Mouse (Mus musculus) stomach, embryonic 14.5 days (tissue): ENCODE results near the gene Inpp4b. TPM values are rescaled to one million over a fixed set of nuclear protein-coding genes. Genes with fewer than 3 reads are reported as not detected.

ENCODE experiments used
- ATAC-seq: fragments of 200-750 bp; cut with Nextera tagmentation; 2 replicates; pipeline ENCODE4 v1.8.0; 2017; ENCODE audit warnings: low read depth, moderate TSS enrichment; ENCODE audit not compliant: insufficient number of reproducible peaks, insufficient read depth, low FRiP score
- H3K27ac ChIP-seq: fragments of 300-500 bp; sonication (generic); 2 replicates; pipeline ENCODE4 v1.5.1; 2014; ENCODE audit warnings: mild to moderate bottlenecking, low read length, moderate library complexity, mixed read lengths
- H3K27me3 ChIP-seq: fragments of 300-500 bp; sonication (generic); 2 replicates; pipeline ENCODE4 v1.6.1; 2014; ENCODE audit warnings: low read length, control low read depth, mixed read lengths; ENCODE audit not compliant: control insufficient read depth, insufficient read depth
- H3K36me3 ChIP-seq: fragments of 300-500 bp; sonication (generic); 2 replicates; pipeline ENCODE4 v1.6.1; 2014; ENCODE audit warnings: mild to moderate bottlenecking, control low read depth, low read length, moderate library complexity, mixed read lengths; ENCODE audit not compliant: control insufficient read depth, insufficient read depth
- H3K4me1 ChIP-seq: fragments of 300-500 bp; sonication (generic); 2 replicates; pipeline ENCODE4 v1.6.1; 2014; ENCODE audit warnings: low read length, control low read depth, mixed read lengths; ENCODE audit not compliant: control insufficient read depth, insufficient read depth
- H3K4me2 ChIP-seq: fragments of 300-500 bp; sonication (generic); replicated peaks from 2 replicates; pipeline ENCODE4 v1.6.1; 2014; ENCODE audit warnings: low read depth, low read length, control low read depth
- H3K4me3 ChIP-seq: fragments of 300-500 bp; sonication (generic); 2 replicates; pipeline ENCODE4 v1.5.1; 2014; ENCODE audit warnings: low read depth, low read length, control low read depth
- H3K9ac ChIP-seq: fragments of 300-500 bp; sonication (generic); replicated peaks from 2 replicates; pipeline ENCODE4 v1.6.1; 2014; ENCODE audit warnings: low read depth, mild to moderate bottlenecking, control low read depth, low read length, moderate library complexity, mixed read lengths
- H3K9me3 ChIP-seq: fragments of 300-500 bp; sonication (generic); 2 replicates; pipeline ENCODE4 v1.6.1; 2016; ENCODE audit warnings: low read depth, low read length, control low read depth; ENCODE audit not compliant: control insufficient read depth
- WGBS: fragments of 180-500 bp; shearing (Covaris S2); extraction: QIAGEN DNeasy Blood & Tissue Kit; methylation state at CpG from one replicate; pipeline ENCODE4 v1.1.7; 2014; 5-methylcytosine and 5-hydroxymethylcytosine counted together
- polyA plus RNA-seq: library from polyadenylated mRNA; unstranded; fragments of >200 nt; fragmentation: Nextera tagmentation; extraction: Ambion mirVana; gene quantifications from 2 replicates; pipeline ENCODE4 v1.2.1, GENCODE M21; 2014

Inpp4b gene
- polyA plus RNA-seq, 1 experiment from 2014 or later, result 5.2 TPM

DNA sequence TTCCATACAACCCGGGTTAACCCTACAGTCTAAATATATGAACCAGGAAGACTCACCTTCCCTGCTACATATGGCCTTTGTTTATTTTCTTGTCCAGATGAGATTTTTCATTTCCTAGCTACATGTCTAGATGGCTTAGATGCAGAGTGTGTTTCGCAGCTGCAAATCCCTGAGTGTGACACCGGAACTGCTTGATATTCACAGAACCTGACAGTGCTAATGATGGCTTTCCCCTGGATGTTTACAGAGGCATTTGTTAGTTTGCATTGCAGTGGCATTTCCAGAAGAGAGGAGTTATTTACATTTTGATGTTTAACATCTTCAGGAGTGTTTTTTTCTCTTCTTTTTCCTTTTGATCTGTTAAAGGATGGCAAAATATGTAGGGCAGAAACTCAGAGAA, 537.7 kb downstream of the Inpp4b start:
- Histone ChIP-seq H3K9ac (no peak overlapping the region), H3K4me3 (no peak overlapping the region), H3K27ac (no peak overlapping the region), H3K27me3 (no peaks in the 10 kb centered on the region), H3K36me3 (no peaks in the 10 kb centered on the region), H3K9me3 (no peaks in the 10 kb centered on the region), H3K4me2 (no peak overlapping the region), H3K4me1 (no peaks in the 10 kb centered on the region)
- 32% methylated on average over 3 of the region's 3 CpGs for WGBS
- no peak for ATAC-seq

DNA sequence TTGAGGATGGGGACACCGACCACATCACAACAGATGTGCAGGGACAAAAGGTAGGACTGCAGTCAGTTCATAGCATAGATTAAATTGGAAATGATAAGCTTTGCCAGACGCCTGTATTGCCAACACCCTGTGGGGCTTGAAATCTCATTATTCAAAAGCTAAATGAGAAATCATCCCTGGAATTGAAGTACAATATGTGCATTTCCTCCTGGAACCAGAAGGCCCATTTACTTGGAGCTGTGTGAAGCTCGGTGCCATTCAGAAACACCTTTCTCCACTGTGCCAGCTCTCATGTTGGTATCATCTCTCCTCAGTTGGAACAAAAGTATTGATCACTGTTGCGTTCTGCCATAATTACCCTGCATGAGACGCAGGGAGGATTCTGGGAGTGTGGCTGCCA, 541.8 kb downstream of the Inpp4b start:
- H3K4me1 ChIP-seq, result no peaks in the 10 kb centered on the region
- no peaks in the 10 kb centered on the region for H3K36me3 ChIP-seq
- no peak overlapping the region for H3K27ac ChIP-seq
- no peaks in the 10 kb centered on the region for H3K27me3 ChIP-seq
- no peak overlapping the region for H3K9ac ChIP-seq
- H3K9me3 ChIP-seq, result no peaks in the 10 kb centered on the region
- WGBS, result 82% methylated on average over 5 of the region's 5 CpGs
- no peak overlapping the region for H3K4me2 ChIP-seq
- no peak overlapping the region for H3K4me3 ChIP-seq
- no peak for ATAC-seq

DNA sequence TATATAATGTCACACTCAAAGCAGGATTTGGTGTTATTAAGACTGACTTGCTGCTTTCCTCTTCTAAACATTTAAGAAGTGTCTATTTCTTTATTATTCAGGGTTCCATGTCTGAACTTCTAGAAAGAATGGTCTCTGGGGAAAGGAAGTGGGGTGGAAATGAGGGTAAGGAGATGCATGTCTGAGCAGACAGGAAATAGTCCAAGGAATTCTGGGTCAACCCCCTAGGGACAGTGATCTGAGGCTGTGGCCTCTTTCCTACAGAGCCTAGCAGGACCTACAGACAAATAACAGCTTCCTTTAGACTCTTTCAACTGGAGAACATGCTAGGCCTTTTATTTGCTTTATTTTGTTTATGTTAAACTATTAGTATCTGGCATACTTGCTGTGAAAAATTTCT, 546.5 kb downstream of the Inpp4b start:
- Histone ChIP-seq H3K27ac (no peak overlapping the region), H3K4me1 (no peaks in the 10 kb centered on the region), H3K4me3 (no peak overlapping the region), H3K4me2 (no peak overlapping the region), H3K36me3 (no peaks in the 10 kb centered on the region), H3K27me3 (no peaks in the 10 kb centered on the region), H3K9ac (no peak overlapping the region), H3K9me3 (no peaks in the 10 kb centered on the region)
- no peak for ATAC-seq

DNA sequence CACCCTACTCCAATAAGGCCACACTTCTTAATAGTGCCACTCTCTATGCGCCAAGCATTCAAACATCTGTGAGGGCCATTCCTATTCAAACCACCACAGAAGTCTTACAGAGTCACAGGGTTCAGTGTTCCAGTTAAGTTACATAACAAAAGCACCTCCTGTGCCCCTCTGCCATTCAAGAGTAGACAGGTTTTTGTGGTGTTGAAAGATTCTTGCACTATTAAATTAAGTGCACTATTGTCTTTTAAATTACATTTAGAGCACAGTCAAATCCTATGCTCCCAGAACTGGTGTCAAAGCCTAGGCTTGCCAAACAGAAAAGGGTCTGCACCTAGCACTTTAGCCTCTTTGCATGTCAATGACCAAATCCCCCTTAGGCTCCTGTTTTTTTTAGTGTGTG, 550.9 kb downstream of the Inpp4b start:
- WGBS, result 93% methylated on average over 1 of the region's 1 CpGs
- no peak for ATAC-seq
- Histone ChIP-seq H3K27me3 (no peaks in the 10 kb centered on the region), H3K4me1 (no peaks in the 10 kb centered on the region), H3K4me2 (no peak overlapping the region), H3K4me3 (no peak overlapping the region), H3K27ac (no peak overlapping the region), H3K9me3 (no peaks in the 10 kb centered on the region), H3K9ac (no peak overlapping the region), H3K36me3 (no peaks in the 10 kb centered on the region)

DNA sequence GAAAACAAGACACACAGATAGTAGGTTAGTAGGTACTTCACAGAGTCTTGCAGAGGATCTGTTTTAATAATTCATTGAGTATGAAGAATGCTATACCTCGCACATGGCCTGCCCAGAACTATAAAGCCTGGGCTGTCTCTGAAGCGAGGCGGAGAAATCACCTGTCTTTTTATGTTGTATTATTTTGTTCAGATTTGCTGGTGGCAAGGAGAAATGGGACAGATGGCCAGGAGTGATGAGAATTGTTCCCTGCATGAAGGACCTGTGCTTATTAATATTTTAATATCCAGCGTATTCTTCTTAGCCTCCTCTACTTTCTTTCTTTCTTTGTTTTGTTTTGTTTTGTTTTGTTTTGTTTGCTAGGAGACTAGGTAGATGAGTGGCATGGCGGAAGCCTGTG, 604.5 kb downstream of the Inpp4b start:
- ATAC-seq, result no peak
- Histone ChIP-seq H3K4me1 (no peaks in the 10 kb centered on the region), H3K4me2 (no peak overlapping the region), H3K36me3 (no peaks in the 10 kb centered on the region), H3K4me3 (no peak overlapping the region), H3K9ac (no peak overlapping the region), H3K27ac (no peak overlapping the region), H3K27me3 (no peaks in the 10 kb centered on the region), H3K9me3 (no peaks in the 10 kb centered on the region)
- 89% methylated on average over 5 of the region's 5 CpGs for WGBS

DNA sequence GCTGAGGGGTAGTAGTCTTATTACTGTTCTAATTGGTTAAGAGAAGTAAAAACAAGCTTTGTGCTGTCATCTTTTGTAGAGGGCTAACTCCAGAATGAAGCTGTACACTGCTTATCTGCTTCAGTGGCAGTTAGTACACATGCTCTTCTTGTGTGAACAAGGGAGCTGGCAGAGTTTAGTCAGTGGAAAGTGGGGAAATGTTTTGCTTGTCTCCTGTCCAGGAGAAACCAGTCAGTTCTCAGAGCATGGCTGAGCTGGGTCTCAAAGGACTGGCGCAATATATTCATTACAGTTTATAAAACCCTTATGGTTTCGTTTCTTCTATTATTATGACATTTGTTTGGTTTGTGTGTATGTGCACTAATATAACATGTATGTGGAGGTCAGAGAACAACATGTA, 610.7 kb downstream of the Inpp4b start:
- WGBS, result 79% methylated on average over 2 of the region's 2 CpGs
- Histone ChIP-seq H3K9ac (no peak overlapping the region), H3K4me3 (no peak overlapping the region), H3K27ac (no peak overlapping the region), H3K4me2 (no peak overlapping the region), H3K27me3 (no peaks in the 10 kb centered on the region), H3K4me1 (no peaks in the 10 kb centered on the region), H3K9me3 (no peaks in the 10 kb centered on the region), H3K36me3 (no peaks in the 10 kb centered on the region)
- ATAC-seq, result no peak

DNA sequence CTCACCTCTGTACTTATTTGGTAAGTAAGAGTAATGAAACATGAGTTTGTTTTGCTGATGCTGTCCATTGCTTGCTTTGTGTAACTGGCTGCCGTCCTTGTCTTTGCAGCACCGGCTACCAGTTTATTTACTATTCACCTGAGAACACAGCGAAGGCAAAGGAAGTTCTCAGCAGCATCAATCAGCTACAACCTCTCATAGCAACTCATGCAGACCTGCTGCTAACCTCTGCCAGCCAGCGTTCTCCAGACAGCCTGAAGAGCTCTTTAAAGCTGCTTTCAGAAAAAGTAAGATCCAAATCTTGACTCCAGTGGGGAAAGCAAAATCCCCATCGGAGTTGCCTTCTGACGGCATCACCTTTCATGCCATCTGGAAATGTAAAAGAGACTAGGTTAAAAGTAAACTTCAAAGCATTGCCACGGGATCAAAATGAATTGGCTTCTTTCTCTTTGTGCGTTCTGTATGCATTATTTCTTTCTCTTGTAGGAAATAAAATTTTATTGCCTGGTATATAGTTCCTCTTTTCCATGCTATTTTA, 642.8 kb downstream of the Inpp4b start:
- WGBS, result 64% methylated on average over 8 of the region's 8 CpGs
- H3K9ac ChIP-seq, result no peak overlapping the region
- no peak overlapping the region for H3K4me2 ChIP-seq
- no peaks in the 10 kb centered on the region for H3K27me3 ChIP-seq
- H3K36me3 ChIP-seq, result no peaks in the 10 kb centered on the region
- no peaks in the 10 kb centered on the region for H3K4me1 ChIP-seq
- ATAC-seq, result no peak
- H3K9me3 ChIP-seq, result no peaks in the 10 kb centered on the region
- no peak overlapping the region for H3K27ac ChIP-seq
- no peak overlapping the region for H3K4me3 ChIP-seq

DNA sequence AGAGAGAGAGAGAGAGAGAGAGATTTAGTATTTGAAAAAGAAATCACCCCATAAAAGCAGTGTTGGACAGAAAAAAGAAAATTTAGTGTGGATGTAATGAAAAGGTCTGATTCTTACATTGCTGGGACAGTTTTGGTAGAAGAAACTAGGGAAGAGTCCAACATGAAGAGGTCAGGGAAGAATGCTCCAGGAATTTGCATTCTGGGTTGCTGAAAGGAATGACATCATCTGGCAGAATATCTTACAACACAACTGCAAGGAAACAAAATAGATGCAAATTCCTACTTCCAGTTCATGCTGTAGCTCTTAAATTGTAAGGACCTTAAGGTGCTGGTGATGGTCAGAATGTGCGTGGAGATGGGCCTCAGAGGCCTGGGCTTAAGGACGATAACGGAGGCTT, 650.6 kb downstream of the Inpp4b start:
- WGBS, result 83% methylated on average over 3 of the region's 3 CpGs
- H3K27ac ChIP-seq, result no peak overlapping the region
- H3K4me3 ChIP-seq, result no peak overlapping the region
- no peaks in the 10 kb centered on the region for H3K27me3 ChIP-seq
- 0 out of 2 replicates have a peak, but pooled peaks cover 3% of the 10 kb centered on the region for H3K4me1 ChIP-seq
- H3K9me3 ChIP-seq, result no peaks in the 10 kb centered on the region
- ATAC-seq, result no peak
- H3K4me2 ChIP-seq, result no peak overlapping the region
- H3K9ac ChIP-seq, result no peak overlapping the region
- H3K36me3 ChIP-seq, result no peaks in the 10 kb centered on the region

DNA sequence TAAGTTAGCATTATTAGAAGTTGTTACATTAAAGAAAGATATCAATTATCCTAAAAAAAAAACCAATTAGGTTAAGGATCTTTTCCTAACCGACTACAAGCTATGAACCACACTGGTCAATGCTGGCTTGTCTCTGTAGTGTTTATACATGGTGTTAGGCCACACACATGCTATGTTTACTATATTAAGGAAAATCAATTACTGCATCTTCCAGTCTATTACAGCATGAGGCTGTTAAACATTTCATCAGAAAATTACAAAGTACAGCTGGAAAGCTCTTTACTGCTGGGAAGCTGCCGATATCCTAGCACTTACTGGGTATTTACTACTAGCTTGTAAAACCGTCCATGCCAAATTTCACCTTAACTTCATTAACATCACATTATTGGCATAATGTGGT, 653.9 kb downstream of the Inpp4b start:
- 0 out of 2 replicates have a peak, but pooled peaks cover 3% of the 10 kb centered on the region for H3K4me1 ChIP-seq
- no peak for ATAC-seq
- H3K9me3 ChIP-seq, result no peaks in the 10 kb centered on the region
- no peaks in the 10 kb centered on the region for H3K36me3 ChIP-seq
- H3K9ac ChIP-seq, result no peak overlapping the region
- no peak overlapping the region for H3K4me3 ChIP-seq
- H3K4me2 ChIP-seq, result no peak overlapping the region
- 38% methylated on average over 3 of the region's 3 CpGs for WGBS
- H3K27me3 ChIP-seq, result no peaks in the 10 kb centered on the region
- no peak overlapping the region for H3K27ac ChIP-seq
